Mouse (Mus musculus) E14TG2a.4 (cell line): Measurements from ENCODE around the gene Esyt2.

Source experiments
- H3K27me3 ChIP-seq: 2 replicates; pipeline ENCODE4 v1.6.1; 2014; ENCODE audit warnings: low read length, control low read depth; ENCODE audit not compliant: insufficient read depth
- H3K36me3 ChIP-seq: 2 replicates; pipeline ENCODE4 v1.6.1; 2014; ENCODE audit warnings: low read length, control low read depth; ENCODE audit not compliant: insufficient read depth
- H3K4me1 ChIP-seq: replicated peaks from 2 replicates; pipeline ENCODE4 v1.6.1; 2014; ENCODE audit warnings: low read depth, low read length, control low read depth
- H3K4me3 ChIP-seq: replicated peaks from 2 replicates; pipeline ENCODE4 v1.5.1; 2014; ENCODE audit warnings: mild to moderate bottlenecking, low read length
- H3K9me3 ChIP-seq: 2 replicates; pipeline ENCODE4 v1.6.1; 2014; ENCODE audit warnings: low read length, control low read depth
- CTCF ChIP-seq: conservative IDR thresholded peaks from 2 replicates; pipeline ENCODE4 v1.5.1; 2014; ENCODE audit warnings: low read length
- NANOG ChIP-seq: IDR thresholded peaks from 2 replicates; pipeline ENCODE4 v1.6.1; 2014; ENCODE audit warnings: borderline replicate concordance, low read length, mixed read lengths
- POU5F1 ChIP-seq: IDR thresholded peaks from 2 replicates; pipeline ENCODE4 v1.6.1; 2014; ENCODE audit warnings: low read length, borderline replicate concordance

The Esyt2 gene

GRCm38 (mm10) chr12:116280653-116281364 is at the start of gene Esyt2:
Esyt2 (plus strand) TSS chr12:116281196.
- H3K9me3 ChIP-seq = no peaks in the 10 kb centered on the region
- peaks cover 21% of the 10 kb centered on the region for H3K4me1 ChIP-seq

GRCm38 (mm10) chr12:116231612-116232011 is 49.4 kb upstream of the Esyt2 start:
- H3K4me3 ChIP-seq = no peak overlapping the region
- TF ChIP-seq POU5F1 (no peak), NANOG (no peak), CTCF (no peak)

More at GRCm38 (mm10) chr12:116280653-116281364, at the start of gene Esyt2:
- Histone ChIP-seq H3K4me3 (peak within 1 kb of the TSS; percentile 98), H3K27me3 (no peaks in the 10 kb centered on the region), H3K36me3 (no peaks in the 10 kb centered on the region)
- TF ChIP-seq CTCF = no peak
- no peak for TF ChIP-seq POU5F1
- TF ChIP-seq NANOG = no peak

GRCm38 (mm10) chr12:116232061-116232460 is 48.9 kb upstream of the Esyt2 start:
- Histone ChIP-seq H3K4me3 (no peak overlapping the region), H3K27me3 (no peaks in the 10 kb centered on the region), H3K36me3 (no peaks in the 10 kb centered on the region), H3K9me3 (no peaks in the 10 kb centered on the region), H3K4me1 (no peaks in the 10 kb centered on the region)
- TF ChIP-seq CTCF (no peak), NANOG (no peak), POU5F1 (no peak)

More at GRCm38 (mm10) chr12:116231612-116232011, 49.4 kb upstream of the Esyt2 start:
- no peaks in the 10 kb centered on the region for H3K4me1 ChIP-seq
- H3K27me3 ChIP-seq = no peaks in the 10 kb centered on the region
- H3K36me3 ChIP-seq = no peaks in the 10 kb centered on the region
- H3K9me3 ChIP-seq = no peaks in the 10 kb centered on the region

- H3K36me3 ChIP-seq = no peaks in the 10 kb centered on the region
- H3K27me3 ChIP-seq = no peaks in the 10 kb centered on the region
- no peaks in the 10 kb centered on the region for H3K9me3 ChIP-seq
- H3K4me1 ChIP-seq = no peaks in the 10 kb centered on the region
- H3K4me3 ChIP-seq = no peak overlapping the region
- TF ChIP-seq POU5F1 (no peak), NANOG (no peak), CTCF (no peak)
These were observed 45.6 kb upstream of the Esyt2 start for GRCm38 (mm10) chr12:116235356-116235755.

GRCm38 (mm10) chr12:116236658-116237057 is 44.3 kb upstream of the Esyt2 start:
- Histone ChIP-seq H3K9me3 (no peaks in the 10 kb centered on the region), H3K36me3 (no peaks in the 10 kb centered on the region), H3K4me1 (no peaks in the 10 kb centered on the region), H3K4me3 (no peak overlapping the region), H3K27me3 (no peaks in the 10 kb centered on the region)
- no peak for TF ChIP-seq POU5F1

- TF ChIP-seq NANOG = no peak
- TF ChIP-seq POU5F1 = no peak
- TF ChIP-seq CTCF = no peak
These were observed 42.6 kb upstream of the Esyt2 start for GRCm38 (mm10) chr12:116238370-116238769.

GRCm38 (mm10) chr12:116238803-116239202 is 42.2 kb upstream of the Esyt2 start:
- no peaks in the 10 kb centered on the region for H3K4me1 ChIP-seq
- H3K4me3 ChIP-seq = no peak overlapping the region
- H3K27me3 ChIP-seq = no peaks in the 10 kb centered on the region
- no peaks in the 10 kb centered on the region for H3K36me3 ChIP-seq
- TF ChIP-seq NANOG = no peak
- TF ChIP-seq POU5F1 = no peak
- no peak for TF ChIP-seq CTCF
- H3K9me3 ChIP-seq = no peaks in the 10 kb centered on the region

More at GRCm38 (mm10) chr12:116238370-116238769, 42.6 kb upstream of the Esyt2 start:
- Histone ChIP-seq H3K36me3 (no peaks in the 10 kb centered on the region), H3K4me3 (no peak overlapping the region), H3K4me1 (no peaks in the 10 kb centered on the region), H3K27me3 (no peaks in the 10 kb centered on the region), H3K9me3 (no peaks in the 10 kb centered on the region)

- TF ChIP-seq POU5F1 = no peak
- no peak for TF ChIP-seq NANOG
- TF ChIP-seq CTCF = no peak
- Histone ChIP-seq H3K4me1 (no peaks in the 10 kb centered on the region), H3K9me3 (no peaks in the 10 kb centered on the region), H3K36me3 (no peaks in the 10 kb centered on the region; the same call in 1 of the 2 replicates), H3K4me3 (no peak overlapping the region), H3K27me3 (no peaks in the 10 kb centered on the region)
These were observed 36.4 kb upstream of the Esyt2 start for GRCm38 (mm10) chr12:116244601-116245000.

- Histone ChIP-seq H3K36me3 (no peaks in the 10 kb centered on the region), H3K9me3 (no peaks in the 10 kb centered on the region)
- no peak for TF ChIP-seq CTCF
These were observed 26.3 kb upstream of the Esyt2 start for GRCm38 (mm10) chr12:116254652-116255051.

More at GRCm38 (mm10) chr12:116254652-116255051, 26.3 kb upstream of the Esyt2 start:
- Histone ChIP-seq H3K4me3 (no peak overlapping the region), H3K27me3 (no peaks in the 10 kb centered on the region), H3K4me1 (no peaks in the 10 kb centered on the region)
